Mouse (Mus musculus) limb, embryonic 13.5 days (tissue): Measurements from ENCODE around the gene Olfr480. TPM values are rescaled to one million over a fixed set of nuclear protein-coding genes. Genes with fewer than 3 reads are reported as not detected.

Experiments used
- ATAC-seq: fragments of 200-750 bp; cut with Nextera tagmentation; 2 replicates; pipeline ENCODE4 v1.8.0; 2017; ENCODE audit warnings: low read depth, moderate number of reproducible peaks, moderate TSS enrichment; ENCODE audit not compliant: low FRiP score
- H3K27ac ChIP-seq: fragments of 300-500 bp; sonication (generic); 2 replicates; pipeline ENCODE4 v1.5.1; 2015; ENCODE audit warnings: inconsistent platforms, mild to moderate bottlenecking, moderate library complexity
- H3K27me3 ChIP-seq: fragments of 300-500 bp; sonication (generic); 2 replicates; pipeline ENCODE4 v1.6.1; 2015; ENCODE audit warnings: mild to moderate bottlenecking, inconsistent platforms
- H3K36me3 ChIP-seq: fragments of 300-500 bp; sonication (generic); 2 replicates; pipeline ENCODE4 v1.6.1; 2015; ENCODE audit warnings: inconsistent platforms, mild to moderate bottlenecking, moderate library complexity
- H3K4me1 ChIP-seq: fragments of 300-500 bp; sonication (generic); 2 replicates; pipeline ENCODE4 v1.6.1; 2015; ENCODE audit warnings: inconsistent platforms
- H3K4me2 ChIP-seq: fragments of 300-500 bp; sonication (generic); replicated peaks from 2 replicates; pipeline ENCODE4 v1.6.1; 2015; ENCODE audit warnings: inconsistent platforms, mild to moderate bottlenecking, moderate library complexity
- H3K4me3 ChIP-seq: fragments of 300-500 bp; sonication (generic); 2 replicates; pipeline ENCODE4 v1.5.1; 2015; ENCODE audit warnings: moderate library complexity, mild to moderate bottlenecking, inconsistent platforms
- H3K9ac ChIP-seq: fragments of 300-500 bp; sonication (generic); 2 replicates; pipeline ENCODE4 v1.6.1; 2015; ENCODE audit warnings: mild to moderate bottlenecking, inconsistent platforms
- H3K9me3 ChIP-seq: fragments of 300-500 bp; sonication (generic); 2 replicates; pipeline ENCODE4 v1.6.1; 2016; ENCODE audit warnings: inconsistent platforms
- WGBS: fragments of 180-500 bp; shearing (Covaris S2); methylation state at CpG from one replicate; pipeline ENCODE4 v1.1.7; 2015; 5-methylcytosine and 5-hydroxymethylcytosine counted together
- polyA plus RNA-seq: library from polyadenylated mRNA; unstranded; fragments of >200 nt; fragmentation: Nextera tagmentation; extraction: Ambion mirVana; gene quantifications from 2 replicates; pipeline ENCODE4 v1.2.1, GENCODE M21; 2015

Gene Olfr480
- not detected in 2 replicates for polyA plus RNA-seq

- no peak within 1 kb of the TSS for H3K4me3 ChIP-seq
- H3K36me3 ChIP-seq: no peaks in the 10 kb centered on the region
- no peak within 1 kb of the TSS for H3K4me2 ChIP-seq
- 89% methylated on average over 1 of the region's 1 CpGs for WGBS
- H3K9ac ChIP-seq: no peak within 1 kb of the TSS
- H3K4me1 ChIP-seq: no peaks in the 10 kb centered on the region
- 0 out of 2 replicates have a peak, but pooled peaks cover 3% of the 10 kb centered on the region for H3K9me3 ChIP-seq
- H3K27me3 ChIP-seq: no peaks in the 10 kb centered on the region
- H3K27ac ChIP-seq: no peak within 1 kb of the TSS
- ATAC-seq: no peak
Measured at GRCm38 (mm10) chr7:108067246-108067645, at the start of gene Olfr480. TSS of gene Olfr480 (minus strand) at chr7:108067346.

- no peaks in the 10 kb centered on the region for H3K9me3 ChIP-seq
- no peak within 1 kb of the TSS for H3K9ac ChIP-seq
- H3K4me3 ChIP-seq: no peak within 1 kb of the TSS
- no peaks in the 10 kb centered on the region for H3K36me3 ChIP-seq
- WGBS: 91% methylated on average over 1 of the region's 1 CpGs
- no peak within 1 kb of the TSS for H3K27ac ChIP-seq
- H3K4me2 ChIP-seq: no peak within 1 kb of the TSS
- ATAC-seq: no peak
- no peaks in the 10 kb centered on the region for H3K27me3 ChIP-seq
- no peaks in the 10 kb centered on the region for H3K4me1 ChIP-seq
Measured at GRCm38 (mm10) chr7:108100549-108100948, 33.4 kb upstream of the Olfr480 start, which contains the start of gene Olfr483. TSS of gene Olfr483 (plus strand) at chr7:108100849.

- Histone ChIP-seq H3K4me2 (no peak within 1 kb of the TSS), H3K36me3 (no peaks in the 10 kb centered on the region), H3K4me1 (no peaks in the 10 kb centered on the region), H3K27me3 (no peaks in the 10 kb centered on the region), H3K9ac (no peak within 1 kb of the TSS), H3K27ac (no peak within 1 kb of the TSS), H3K4me3 (no peak within 1 kb of the TSS), H3K9me3 (no peaks in the 10 kb centered on the region)
- ATAC-seq: no peak
- WGBS: 79% methylated on average over 1 of the region's 1 CpGs
Measured at GRCm38 (mm10) chr7:108097486-108097885, 30.3 kb upstream of the Olfr480 start, which contains the start of gene Olfr482. TSS of gene Olfr482 (minus strand) at chr7:108097586.

GRCm38 (mm10) chr7:108079555-108079954 is 12.4 kb upstream of the Olfr480 start, which contains the start of gene Olfr481:
TSS of gene Olfr481 (plus strand) at chr7:108079855.
- H3K9me3 ChIP-seq: no peaks in the 10 kb centered on the region
- no peak for ATAC-seq
- no peak within 1 kb of the TSS for H3K27ac ChIP-seq
- no peak within 1 kb of the TSS for H3K9ac ChIP-seq
- no peaks in the 10 kb centered on the region for H3K4me1 ChIP-seq
- no peak within 1 kb of the TSS for H3K4me2 ChIP-seq
- H3K4me3 ChIP-seq: no peak within 1 kb of the TSS
- no peaks in the 10 kb centered on the region for H3K27me3 ChIP-seq
- H3K36me3 ChIP-seq: no peaks in the 10 kb centered on the region

- ATAC-seq: no peak
- no peaks in the 10 kb centered on the region for H3K36me3 ChIP-seq
- no peak within 1 kb of the TSS for H3K27ac ChIP-seq
- no peak within 1 kb of the TSS for H3K9ac ChIP-seq
- no peaks in the 10 kb centered on the region for H3K27me3 ChIP-seq
- H3K4me1 ChIP-seq: no peaks in the 10 kb centered on the region
- H3K9me3 ChIP-seq: no peaks in the 10 kb centered on the region
- H3K4me2 ChIP-seq: no peak within 1 kb of the TSS
- 86% methylated on average over 2 of the region's 2 CpGs for WGBS
- H3K4me3 ChIP-seq: no peak within 1 kb of the TSS
Measured at GRCm38 (mm10) chr7:108050393-108050792, 16.8 kb downstream of the Olfr480 start, which contains the start of gene Olfr479. TSS of gene Olfr479 (plus strand) at chr7:108050693.

GRCm38 (mm10) chr7:108033889-108034288 is 33.3 kb downstream of the Olfr480 start, which contains the start of gene Olfr478:
TSS of gene Olfr478 (minus strand) at chr7:108033989.
- H3K4me2 ChIP-seq: no peak within 1 kb of the TSS
- no peaks in the 10 kb centered on the region for H3K36me3 ChIP-seq
- H3K27ac ChIP-seq: no peak within 1 kb of the TSS
- no peak for ATAC-seq
- no peaks in the 10 kb centered on the region for H3K27me3 ChIP-seq
- H3K4me3 ChIP-seq: no peak within 1 kb of the TSS
- H3K9me3 ChIP-seq: no peaks in the 10 kb centered on the region
- no peak within 1 kb of the TSS for H3K9ac ChIP-seq
- no peaks in the 10 kb centered on the region for H3K4me1 ChIP-seq
- 77% methylated on average over 3 of the region's 3 CpGs for WGBS

Other genes with a start within 250 kb of the Olfr480 start
- gene Olfr469, start 241.8 kb downstream of the Olfr480 start, polyA plus RNA-seq: not detected in 2 replicates
- not detected in 2 replicates for gene Olfr470, start 219.9 kb downstream of the Olfr480 start, polyA plus RNA-seq
- gene Olfr472, start 169.4 kb downstream of the Olfr480 start, polyA plus RNA-seq: not detected in 2 replicates
- gene Olfr473, start 136.9 kb downstream of the Olfr480 start, polyA plus RNA-seq: not detected in 2 replicates
- gene Olfr474, start 112.7 kb downstream of the Olfr480 start, polyA plus RNA-seq: not detected in 2 replicates
- not detected in 2 replicates for gene Olfr476, start 102.5 kb downstream of the Olfr480 start, polyA plus RNA-seq
- gene Olfr477, start 80.7 kb downstream of the Olfr480 start, polyA plus RNA-seq: not detected in 2 replicates
- gene Olfr478, start 33.4 kb downstream of the Olfr480 start, polyA plus RNA-seq: not detected in 2 replicates
- not detected in 2 replicates for gene Olfr479, start 16.7 kb downstream of the Olfr480 start, polyA plus RNA-seq
- not detected in 2 replicates for gene Olfr481, start 12.5 kb upstream of the Olfr480 start, polyA plus RNA-seq
- 0.14 TPM in 1 of 2 replicates, not detected in the other for gene Olfr482, start 30.2 kb upstream of the Olfr480 start, polyA plus RNA-seq
- not detected in 2 replicates for gene Olfr483, start 33.5 kb upstream of the Olfr480 start, polyA plus RNA-seq
- gene Olfr484, start 60.1 kb upstream of the Olfr480 start, polyA plus RNA-seq: not detected in 2 replicates
- not detected in 2 replicates for gene Olfr485, start 92.5 kb upstream of the Olfr480 start, polyA plus RNA-seq
- gene Olfr486, start 105.4 kb upstream of the Olfr480 start, polyA plus RNA-seq: not detected in 2 replicates
- not detected in 2 replicates for gene Olfr487, start 147.3 kb upstream of the Olfr480 start, polyA plus RNA-seq
- not detected in 2 replicates for gene Olfr488, start 191.0 kb upstream of the Olfr480 start, polyA plus RNA-seq
- gene Olfr490, start 221.6 kb upstream of the Olfr480 start, polyA plus RNA-seq: not detected in 2 replicates
- not detected in 2 replicates for gene Olfr491, start 246.1 kb upstream of the Olfr480 start, polyA plus RNA-seq